In genomic region chr13:99642301-99642700, GRCm38 (mm10) we compare ENCODE assay signal across 9 mouse cellular contexts.
DNase-seq lines count a peak whose midpoint lies in the region; ATAC-seq and TF ChIP-seq lines count a peak whose summit lies in the region.
"Had no signal": no experiment of that assay in that cellular context is flagged by ENCODE, and none has a peak within 500 bp of the region (broad histone marks: within the 10 kb centered on the region; RNA-seq: fewer than 3 reads in every experiment).

No protein-coding gene starts in this region.

- H3K36me3 ChIP-seq in hindbrain, embryonic 10.5 days = no peaks in the 10 kb centered on the region
- no peaks in the 10 kb centered on the region for H3K36me3 ChIP-seq in hindbrain, embryonic 14.5 days (replicated peaks; ENCODE audit: control insufficient read depth, insufficient read depth)
- H3K36me3 ChIP-seq in hindbrain, postnatal 0 days (ENCODE audit: insufficient read depth, low read length) = no peaks in the 10 kb centered on the region

- WGBS in hindbrain, embryonic 10.5 days = 63% methylated on average over 5 of the region's 5 CpGs
- 52% methylated on average over 5 of the region's 5 CpGs for WGBS in hindbrain, embryonic 14.5 days
- 45% methylated on average over 5 of the region's 5 CpGs for WGBS in hindbrain, postnatal 0 days

- H3K4me1 ChIP-seq in hindbrain, embryonic 10.5 days (replicated peaks) = peaks cover 24% of the 10 kb centered on the region
- peaks cover 31% of the 10 kb centered on the region for H3K4me1 ChIP-seq in hindbrain, embryonic 14.5 days (replicated peaks; ENCODE audit: control insufficient read depth, insufficient read depth, low read length)
- H3K4me1 ChIP-seq in hindbrain, postnatal 0 days (ENCODE audit: insufficient read depth, low read length) = peaks cover 16% of the 10 kb centered on the region

- no peak for DNase-seq in hindbrain, embryonic 10.5 days (ENCODE audit: low spot score)
- DNase-seq in hindbrain, embryonic 14.5 days (ENCODE audit: low spot score) = no peak
- peak; percentile 39 to 57 for DNase-seq in cerebellum, adult 18-20 months
- peak; percentile 54 for DNase-seq in gastrocnemius, postnatal 10 days
- peak; percentile 51 for DNase-seq in hindbrain, postnatal 0 days (ENCODE audit: low spot score)
- DNase-seq in frontal cortex, adult 2 months (ENCODE audit: extremely low spot score in 1 of 2, low spot score in 1 of 2) = no peak
- DNase-seq: kidney, adult 18-20 months had no signal

- H3K27ac ChIP-seq in hindbrain, embryonic 10.5 days = peak overlapping the region; percentile 64
- H3K27ac ChIP-seq in hindbrain, embryonic 14.5 days = no peak overlapping the region
- H3K27ac ChIP-seq in hindbrain, postnatal 0 days = peak overlapping the region; percentile 65; the same call in 1 of the 2 replicates

- no peak overlapping the region for H3K4me3 ChIP-seq in hindbrain, embryonic 10.5 days
- H3K4me3 ChIP-seq in hindbrain, embryonic 14.5 days (replicated peaks; ENCODE audit: low read length) = no peak overlapping the region
- H3K4me3 ChIP-seq in hindbrain, postnatal 0 days (ENCODE audit: low read length) = no peak overlapping the region

- no peaks in the 10 kb centered on the region for H3K27me3 ChIP-seq in hindbrain, embryonic 10.5 days (ENCODE audit: insufficient read depth, poor library complexity, severe bottlenecking)
- no peaks in the 10 kb centered on the region for H3K27me3 ChIP-seq in hindbrain, embryonic 14.5 days (ENCODE audit: control insufficient read depth, insufficient read depth, low read length)
- no peaks in the 10 kb centered on the region for H3K27me3 ChIP-seq in hindbrain, postnatal 0 days (ENCODE audit: insufficient read depth, low read length)

- TF ChIP-seq CTCF in hindbrain, postnatal 0 days (IDR thresholded peaks at IDR 0.05; ENCODE audit: low read depth) = no peak

- no peaks in the 10 kb centered on the region for H3K9me3 ChIP-seq in hindbrain, embryonic 10.5 days
- no peaks in the 10 kb centered on the region for H3K9me3 ChIP-seq in hindbrain, embryonic 14.5 days (ENCODE audit: control insufficient read depth, low read length)
- H3K9me3 ChIP-seq in hindbrain, postnatal 0 days (ENCODE audit: low read length) = no peaks in the 10 kb centered on the region

- ATAC-seq in hindbrain, embryonic 14.5 days (ENCODE audit: low FRiP score) = no peak
- peak; percentile 50; the same call in 1 of the 2 replicates for ATAC-seq in hindbrain, postnatal 0 days
- ATAC-seq in granulocyte monocyte progenitor cell, adult 5-6 weeks (replicated peaks; ENCODE audit: poor library complexity, severe bottlenecking) = no peak
- no peak for ATAC-seq in megakaryocyte, adult 5-6 weeks (ENCODE audit: poor library complexity, severe bottlenecking)

- no peak overlapping the region for H3K9ac ChIP-seq in hindbrain, embryonic 14.5 days
- no peak overlapping the region for H3K9ac ChIP-seq in hindbrain, postnatal 0 days (replicated peaks; ENCODE audit: low read length)

- H3K4me2 ChIP-seq in hindbrain, embryonic 14.5 days (replicated peaks) = no peak overlapping the region
- no peak overlapping the region for H3K4me2 ChIP-seq in hindbrain, postnatal 0 days (ENCODE audit: low read depth, low read length)

Comparison
In these comparisons a context has a peak if more than half of its experiments do, and no peak if none do; other contexts are left out.
1. DNase-seq: peak in cerebellum, adult 18-20 months (2 of 2), gastrocnemius, postnatal 10 days (single experiment) and hindbrain, postnatal 0 days (single experiment); none in hindbrain, embryonic 10.5 days (single experiment), hindbrain, embryonic 14.5 days (single experiment) and frontal cortex, adult 2 months (0 of 2).